Mouse (Mus musculus): Measurements from ENCODE around the gene Psmb6. TPM values are rescaled to one million over a fixed set of nuclear protein-coding genes. Genes with fewer than 3 reads are reported as not detected.
"Not testable (repeated sequence)": the region's sequence is repeated elsewhere in the genome, so short reads cannot be mapped to it uniquely, and the experiment has no call there.

Psmb6 gene
- polyA plus RNA-seq, 1 experiment from 2014 or later, result 782 TPM

DNA sequence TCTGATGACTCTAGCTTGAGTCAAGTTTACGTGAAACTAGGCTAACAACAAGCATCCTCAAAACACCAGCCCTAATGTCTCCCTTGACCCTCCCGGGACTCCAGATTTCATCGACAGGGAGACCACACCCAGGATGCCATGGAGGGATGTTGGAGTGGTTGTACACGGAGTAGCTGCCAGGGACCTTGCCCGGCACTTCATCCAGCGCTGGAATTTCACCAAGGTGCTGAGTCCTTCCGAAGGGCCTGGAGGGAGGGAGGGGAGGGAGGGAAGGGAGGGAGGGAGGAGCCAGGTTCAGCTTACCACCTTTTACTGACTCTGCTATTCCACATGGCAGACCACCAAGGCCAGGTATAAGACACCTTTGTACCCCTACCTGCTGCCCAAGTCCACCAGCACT, 28.8 kb downstream of the Psmb6 start:
- no peaks in the 10 kb centered on the region; the same call in 1 of the 2 replicates for H3K27me3 ChIP-seq
- H3K9ac ChIP-seq, result no peak overlapping the region
- 9% methylated on average over 7 of the region's 7 CpGs for WGBS
- H3K9me3 ChIP-seq (replicated peaks), result no peaks in the 10 kb centered on the region
- H3K27ac ChIP-seq, result no peak overlapping the region
- H3K4me2 ChIP-seq, result peak overlapping the region; percentile 15; the same call in 1 of the 2 replicates
- H3K36me3 ChIP-seq, result no peaks in the 10 kb centered on the region
- peaks cover 10% of the 10 kb centered on the region for H3K4me1 ChIP-seq
- no peak for ATAC-seq (replicated peaks; ENCODE audit: low FRiP score)
- no peak overlapping the region for H3K4me3 ChIP-seq (replicated peaks)

DNA sequence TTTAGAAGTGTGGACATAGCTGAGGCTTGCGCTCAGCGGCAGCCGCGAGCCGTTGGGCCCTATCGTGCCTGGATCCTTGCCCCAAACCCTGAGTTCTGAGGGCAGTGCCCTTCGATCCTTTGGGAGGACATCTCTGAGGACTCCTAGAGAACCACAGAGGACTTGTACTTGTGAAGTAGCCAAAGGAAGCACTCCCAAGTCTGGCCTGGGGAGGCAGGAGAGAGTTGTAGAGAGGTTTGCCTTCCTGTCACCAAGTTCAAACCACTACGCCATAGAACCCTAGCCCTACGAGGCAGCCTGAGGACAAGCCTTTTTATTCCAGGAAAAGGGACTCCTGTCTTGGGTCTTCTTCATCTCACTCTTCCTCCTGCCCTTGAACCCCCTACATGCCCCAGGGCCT, 32.4 kb downstream of the Psmb6 start:
- WGBS, result 92% methylated on average over 9 of the region's 9 CpGs
- H3K9ac ChIP-seq, result no peak overlapping the region
- H3K27ac ChIP-seq, result no peak overlapping the region
- H3K27me3 ChIP-seq, result no peaks in the 10 kb centered on the region; the same call in 1 of the 2 replicates
- no peak overlapping the region for H3K4me3 ChIP-seq (replicated peaks)
- no peaks in the 10 kb centered on the region for H3K9me3 ChIP-seq (replicated peaks)
- H3K4me2 ChIP-seq, result no peak overlapping the region
- ATAC-seq (replicated peaks; ENCODE audit: low FRiP score), result no peak
- H3K36me3 ChIP-seq, result no peaks in the 10 kb centered on the region
- peaks cover 22% of the 10 kb centered on the region for H3K4me1 ChIP-seq

DNA sequence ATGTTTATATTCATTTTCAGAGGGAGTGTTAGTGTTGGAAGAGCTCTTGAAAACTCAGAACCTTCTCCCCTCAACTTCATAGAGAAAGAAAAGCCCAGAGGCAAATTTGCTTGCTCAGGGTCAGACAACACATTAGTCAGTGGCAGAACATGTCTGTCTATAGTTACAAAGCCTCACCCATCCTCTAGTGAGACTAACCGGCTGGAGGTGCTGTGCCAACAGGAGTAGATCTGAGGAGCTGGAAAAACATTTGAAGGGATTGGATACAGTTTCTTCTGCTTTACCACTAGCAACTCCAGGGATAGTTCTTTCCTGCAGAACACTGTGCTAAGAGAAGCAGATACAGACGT, 36.7 kb downstream of the Psmb6 start:
- Histone ChIP-seq H3K4me2 (peak overlapping the region; percentile 90), H3K4me3 (replicated peaks) (peak overlapping the region; percentile 93), H3K4me1 (peaks cover 45% of the 10 kb centered on the region), H3K9ac (peak overlapping the region; percentile 86), H3K36me3 (peaks cover 3% of the 10 kb centered on the region; the same call in 1 of the 2 replicates), H3K27ac (peak overlapping the region; percentile 96), H3K9me3 (replicated peaks) (no peaks in the 10 kb centered on the region), H3K27me3 (no peaks in the 10 kb centered on the region)
- no peak; the same call in 1 of the 2 replicates for ATAC-seq (replicated peaks; ENCODE audit: low FRiP score)
- WGBS, result 0% methylated on average over 2 of the region's 2 CpGs

DNA sequence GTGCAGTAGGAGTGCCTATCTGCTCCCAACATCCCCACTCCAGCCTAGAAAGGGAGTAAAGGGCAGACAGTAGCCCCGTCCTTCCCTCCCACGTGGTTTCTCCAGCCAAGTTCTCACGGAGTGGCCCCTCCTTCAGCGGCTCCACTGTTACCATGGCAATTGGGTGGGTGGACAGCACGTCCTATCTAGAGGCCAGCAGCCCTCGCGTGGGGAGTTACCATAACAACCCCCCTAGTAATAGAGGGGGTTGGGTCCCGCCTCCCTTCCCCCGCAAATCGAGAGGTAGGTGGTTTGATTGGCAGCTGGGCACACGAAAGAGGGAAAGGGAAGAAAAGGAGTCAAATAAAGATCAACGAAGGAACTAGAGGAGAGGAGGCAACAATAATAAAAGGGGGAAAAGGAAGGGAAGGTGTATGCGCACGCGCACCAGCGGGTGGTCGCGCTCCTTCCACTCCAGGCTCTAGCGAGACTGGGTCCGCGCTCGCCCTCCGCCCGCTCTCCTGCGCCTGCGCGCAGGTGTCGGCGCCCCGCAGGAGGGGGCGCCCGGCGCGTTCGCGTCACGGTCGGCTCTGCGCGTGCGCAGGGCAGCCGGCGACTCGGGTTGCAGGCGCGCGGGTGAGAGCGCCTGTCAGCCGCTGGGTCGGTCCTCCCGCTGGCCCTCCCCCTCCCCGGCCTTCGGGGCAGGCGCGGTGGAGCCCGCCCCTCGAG, 37.3 kb downstream of the Psmb6 start, which contains the start of gene Mink1:
Gene Mink1 (plus strand): TSS at position 595 of the 708 bp plus-strand sequence.
- Histone ChIP-seq H3K4me1 (peaks cover 47% of the 10 kb centered on the region), H3K4me2 (peak within 1 kb of the TSS; percentile 90), H3K27me3 (no peaks in the 10 kb centered on the region), H3K27ac (peak within 1 kb of the TSS; percentile 96), H3K9ac (peak within 1 kb of the TSS; percentile 86), H3K4me3 (replicated peaks) (peak within 1 kb of the TSS; percentile 93), H3K36me3 (peaks cover 3% of the 10 kb centered on the region; the same call in 1 of the 2 replicates), H3K9me3 (replicated peaks) (no peaks in the 10 kb centered on the region)
- peak; percentile 92 for ATAC-seq (replicated peaks; ENCODE audit: low FRiP score)
- under 1% methylated on average over 57 of the region's 57 CpGs for WGBS

DNA sequence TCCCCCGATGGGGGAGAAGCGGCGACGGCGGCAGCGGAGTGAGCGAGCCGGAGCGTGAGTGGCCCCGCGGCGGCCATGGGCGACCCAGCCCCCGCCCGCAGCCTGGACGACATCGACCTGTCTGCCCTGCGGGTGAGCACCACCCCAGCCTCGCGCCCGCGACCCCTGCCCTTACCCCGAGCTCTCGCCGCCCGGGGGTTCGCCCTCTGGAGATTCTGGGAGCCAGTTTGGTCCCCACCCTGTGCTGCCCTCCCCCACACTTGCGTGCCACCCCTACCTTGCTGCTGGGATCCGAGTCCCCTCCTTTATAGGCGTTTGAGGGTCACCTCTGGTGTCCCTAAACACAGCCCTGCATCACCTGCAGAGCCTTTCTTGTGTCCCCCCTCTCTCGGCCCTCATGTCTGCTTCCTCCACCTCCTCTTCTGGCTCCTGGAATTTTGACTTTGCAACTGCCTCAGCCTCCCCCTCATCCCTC, 37.9 kb downstream of the Psmb6 start:
- 0% methylated on average over 30 of the region's 31 CpGs for WGBS
- no peak; the same call in 1 of the 2 replicates for ATAC-seq (replicated peaks; ENCODE audit: low FRiP score)
- peak overlapping the region; percentile 93 for H3K4me3 ChIP-seq (replicated peaks)

DNA sequence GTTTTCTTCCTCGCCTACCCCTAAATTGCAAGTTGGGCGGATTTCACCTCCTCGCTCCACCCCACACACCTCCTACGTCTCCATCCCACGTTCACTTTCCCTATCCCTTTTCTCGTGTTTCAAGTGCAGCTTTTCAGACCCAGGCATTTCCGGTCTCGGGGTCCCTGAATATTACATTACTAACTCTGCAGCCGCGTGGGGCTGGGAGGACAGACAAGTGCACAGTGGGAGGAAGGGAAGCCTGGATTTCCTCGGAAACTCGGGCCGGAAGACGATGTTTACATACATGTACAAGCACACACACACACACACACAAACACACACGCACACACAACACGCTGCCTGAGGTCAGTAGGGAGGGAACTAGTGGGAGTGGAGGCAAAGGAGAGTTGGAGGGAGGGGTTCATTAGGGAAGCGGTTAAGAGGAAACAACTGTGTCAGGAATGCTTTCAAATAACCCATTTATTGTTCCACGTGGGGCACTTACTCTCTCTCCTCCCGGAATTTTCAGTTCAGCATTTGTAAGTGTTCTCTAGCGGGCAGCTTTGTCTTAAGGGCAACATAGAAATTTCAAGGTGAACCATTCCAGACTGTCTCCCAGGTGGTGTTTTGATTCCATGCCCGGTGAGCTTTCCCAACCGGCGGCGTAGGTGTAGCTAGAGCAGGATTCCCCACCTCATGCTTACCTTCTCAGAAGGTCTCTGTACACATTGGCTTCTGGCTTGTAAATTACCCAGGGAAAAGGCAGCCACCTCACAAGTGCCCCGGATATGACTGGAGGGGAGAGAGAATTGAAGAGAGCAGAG, 38.5 kb downstream of the Psmb6 start:
- Histone ChIP-seq H3K36me3 (peaks cover 13% of the 10 kb centered on the region), H3K4me2 (peak overlapping the region; percentile 90), H3K9ac (peak overlapping the region; percentile 86), H3K4me3 (replicated peaks) (peak overlapping the region; percentile 93), H3K4me1 (peaks cover 47% of the 10 kb centered on the region), H3K27me3 (no peaks in the 10 kb centered on the region), H3K27ac (peak overlapping the region; percentile 96), H3K9me3 (replicated peaks) (no peaks in the 10 kb centered on the region)
- WGBS, result under 1% methylated on average over 25 of the region's 25 CpGs
- ATAC-seq (replicated peaks; ENCODE audit: low FRiP score), result 0 out of 2 replicates have a peak, but pooled peaks have one; percentile 7

More for the DNA sequence above, 37.9 kb downstream of the Psmb6 start:
- Histone ChIP-seq H3K36me3 (peaks cover 6% of the 10 kb centered on the region; the same call in 1 of the 2 replicates), H3K9me3 (replicated peaks) (no peaks in the 10 kb centered on the region), H3K4me2 (peak overlapping the region; percentile 90), H3K4me1 (peaks cover 47% of the 10 kb centered on the region), H3K27ac (peak overlapping the region; percentile 96), H3K9ac (peak overlapping the region; percentile 86), H3K27me3 (no peaks in the 10 kb centered on the region)

DNA sequence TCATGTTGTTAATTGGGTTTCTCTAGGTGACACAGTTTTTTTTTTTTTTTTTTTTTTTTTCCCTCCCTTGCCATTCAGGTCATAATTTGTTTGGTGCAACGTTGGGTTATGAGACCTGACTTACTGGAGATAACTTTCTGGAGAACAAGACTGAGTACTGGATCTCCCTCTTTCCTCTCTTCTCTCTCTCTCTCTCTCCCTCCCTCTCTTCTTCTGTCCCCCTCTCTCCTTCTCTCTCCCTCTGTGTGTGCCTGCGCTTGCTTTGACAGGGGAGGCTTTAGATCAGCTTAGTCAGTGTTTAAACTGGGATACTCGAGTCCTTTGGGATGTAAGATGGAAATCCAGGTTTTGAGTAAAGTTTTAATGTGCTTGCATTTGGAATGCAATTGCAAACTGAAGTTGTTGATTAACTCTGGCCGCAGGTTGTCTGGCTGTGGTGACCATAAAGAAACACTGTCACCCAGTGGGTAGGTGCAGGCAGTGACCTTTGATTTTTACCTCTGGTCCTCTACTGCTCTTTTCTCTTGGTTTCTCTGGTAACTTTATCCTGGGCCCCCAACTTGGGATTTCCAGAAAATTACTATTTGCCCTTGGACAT, 39.2 kb downstream of the Psmb6 start:
- Histone ChIP-seq H3K27me3 (no peaks in the 10 kb centered on the region), H3K4me1 (peaks cover 47% of the 10 kb centered on the region), H3K9ac (peak overlapping the region; percentile 86), H3K4me3 (replicated peaks) (peak overlapping the region; percentile 93), H3K36me3 (peaks cover 14% of the 10 kb centered on the region), H3K4me2 (peak overlapping the region; percentile 90), H3K9me3 (replicated peaks) (no peaks in the 10 kb centered on the region), H3K27ac (peak overlapping the region; percentile 96)
- ATAC-seq (replicated peaks; ENCODE audit: low FRiP score), result no peak
- 19% methylated on average over 4 of the region's 4 CpGs for WGBS

DNA sequence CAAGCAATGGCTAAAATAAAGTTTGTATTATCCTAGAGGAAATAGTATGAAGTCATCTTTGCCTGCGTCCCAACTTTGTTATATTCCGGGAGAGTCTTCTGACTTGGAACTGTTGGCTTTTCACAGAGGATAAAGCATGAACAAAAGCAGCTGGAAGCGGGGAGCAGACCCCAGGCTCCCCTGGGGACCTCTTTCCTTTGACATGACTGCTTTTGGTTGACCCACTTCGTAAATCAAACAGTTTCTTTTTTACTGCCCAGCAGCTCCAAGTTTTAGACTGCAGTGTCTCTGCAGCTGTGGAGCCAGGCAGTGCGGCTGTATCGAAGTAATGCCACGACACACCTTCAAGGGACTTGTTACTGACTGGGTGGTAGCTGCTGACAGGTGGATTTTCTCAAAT, 41.4 kb downstream of the Psmb6 start:
- no peaks in the 10 kb centered on the region for H3K9me3 ChIP-seq (replicated peaks)
- WGBS, result 45% methylated on average over 7 of the region's 7 CpGs
- peaks cover 14% of the 10 kb centered on the region for H3K36me3 ChIP-seq
- H3K4me2 ChIP-seq, result no peak overlapping the region
- ATAC-seq (replicated peaks; ENCODE audit: low FRiP score), result no peak
- no peak overlapping the region for H3K9ac ChIP-seq
- no peak overlapping the region for H3K27ac ChIP-seq
- H3K4me1 ChIP-seq, result peaks cover 43% of the 10 kb centered on the region
- H3K27me3 ChIP-seq, result no peaks in the 10 kb centered on the region
- H3K4me3 ChIP-seq (replicated peaks), result no peak overlapping the region

DNA sequence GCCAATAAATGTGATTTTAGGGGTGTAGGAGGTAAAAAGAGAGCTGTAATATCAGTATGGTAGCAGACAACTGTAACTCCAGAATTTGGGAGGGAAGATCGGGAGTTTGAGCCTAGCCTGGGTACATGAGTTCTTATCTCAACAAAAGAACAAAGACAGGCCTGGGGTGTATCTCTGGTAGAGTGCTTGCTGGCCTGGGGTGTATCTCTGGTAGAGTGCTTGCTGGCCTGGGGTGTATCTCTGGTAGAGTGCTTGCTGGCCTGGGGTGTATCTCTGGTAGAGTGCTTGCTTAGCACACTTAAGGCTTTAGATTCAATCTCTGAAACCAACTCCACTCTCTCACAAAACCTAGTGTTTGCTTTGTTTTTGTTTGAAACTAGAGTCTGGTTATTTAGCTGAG, 45.4 kb downstream of the Psmb6 start:
- peaks cover 40% of the 10 kb centered on the region for H3K4me1 ChIP-seq
- H3K9ac ChIP-seq; H3K4me3 ChIP-seq (replicated peaks); H3K27me3 ChIP-seq; H3K4me2 ChIP-seq; H3K27ac ChIP-seq; H3K9me3 ChIP-seq (replicated peaks); ATAC-seq (replicated peaks; ENCODE audit: low FRiP score): not testable (repeated sequence)
- peaks cover 14% of the 10 kb centered on the region for H3K36me3 ChIP-seq
- 87% methylated on average over 1 of the region's 1 CpGs for WGBS

DNA sequence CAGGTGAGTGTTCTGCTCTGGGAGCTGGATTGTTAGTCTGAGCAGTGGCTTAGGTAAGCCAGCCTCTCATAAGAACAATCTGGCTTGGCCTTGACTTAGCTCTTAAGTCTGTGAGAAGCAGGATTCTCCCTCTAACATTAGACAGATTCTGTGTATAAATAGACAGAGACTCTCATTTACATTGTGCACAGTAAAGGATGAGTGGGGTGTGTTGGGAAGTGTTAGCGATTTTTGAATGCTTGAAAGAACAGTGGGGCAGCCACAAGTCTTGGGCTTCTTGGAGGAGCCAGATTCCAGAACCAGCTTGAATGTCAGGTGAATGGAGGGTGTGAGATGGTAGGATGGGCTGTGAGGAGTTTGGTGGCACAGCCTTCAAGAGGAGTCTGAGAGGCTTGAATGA, 46.5 kb downstream of the Psmb6 start:
- Histone ChIP-seq H3K27me3 (no peaks in the 10 kb centered on the region), H3K4me3 (replicated peaks) (no peak overlapping the region), H3K4me2 (no peak overlapping the region), H3K36me3 (peaks cover 12% of the 10 kb centered on the region), H3K9ac (no peak overlapping the region), H3K4me1 (peaks cover 31% of the 10 kb centered on the region), H3K9me3 (replicated peaks) (no peaks in the 10 kb centered on the region), H3K27ac (peak overlapping the region; percentile 63)
- ATAC-seq (replicated peaks; ENCODE audit: low FRiP score), result no peak
- 84% methylated on average over 1 of the region's 1 CpGs for WGBS

DNA sequence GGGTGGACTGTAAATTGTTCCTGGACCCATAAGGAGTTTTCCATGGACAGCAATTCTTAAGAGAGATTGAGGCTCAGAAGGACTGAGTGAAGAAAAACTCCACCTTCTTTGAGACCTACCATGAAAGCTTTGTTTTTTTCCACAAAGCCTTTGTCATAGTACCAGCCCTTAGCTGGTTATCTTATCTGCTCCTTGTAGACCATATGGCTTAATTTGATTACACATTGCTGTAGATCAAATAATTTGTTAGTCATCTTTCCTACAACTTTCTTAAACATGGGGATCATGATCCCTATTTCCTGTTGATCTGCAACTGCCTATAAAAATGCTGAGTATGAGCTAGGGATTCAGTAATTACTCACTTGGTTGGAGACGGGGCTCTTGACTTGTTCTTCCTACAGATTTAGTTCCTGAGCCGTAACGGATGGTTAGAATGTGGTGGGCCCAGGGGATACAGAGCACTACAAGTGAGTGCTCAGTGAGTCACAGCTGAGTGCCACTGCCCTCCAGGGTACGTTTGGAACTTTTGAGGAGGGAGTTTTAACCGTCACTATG, 47.3 kb downstream of the Psmb6 start:
- H3K27me3 ChIP-seq, result no peaks in the 10 kb centered on the region
- ATAC-seq (replicated peaks; ENCODE audit: low FRiP score), result no peak; the same call in 1 of the 2 replicates
- H3K27ac ChIP-seq, result peak overlapping the region; percentile 63
- H3K36me3 ChIP-seq, result peaks cover 11% of the 10 kb centered on the region
- no peak overlapping the region for H3K9ac ChIP-seq
- peaks cover 34% of the 10 kb centered on the region for H3K4me1 ChIP-seq
- 26% methylated on average over 5 of the region's 5 CpGs for WGBS
- no peak overlapping the region for H3K4me3 ChIP-seq (replicated peaks)
- H3K4me2 ChIP-seq, result no peak overlapping the region
- no peaks in the 10 kb centered on the region for H3K9me3 ChIP-seq (replicated peaks)
